Mouse (Mus musculus) forebrain, embryonic 15.5 days (tissue): ENCODE data around the gene Ahsa1. TPM values are rescaled to one million over a fixed set of nuclear protein-coding genes. Genes with fewer than 3 reads are reported as not detected.

Source experiments
- ATAC-seq: fragments of 200-750 bp; cut with Nextera tagmentation; replicated peaks from 2 replicates; pipeline ENCODE4 v1.8.0; 2017; ENCODE audit warnings: mild to moderate bottlenecking, moderate TSS enrichment, moderate library complexity
- H3K27ac ChIP-seq: fragments of 300-500 bp; sonication (generic); replicated peaks from 2 replicates; pipeline ENCODE4 v1.5.1; 2015; ENCODE audit warnings: mild to moderate bottlenecking, inconsistent platforms
- H3K27me3 ChIP-seq: fragments of 300-500 bp; sonication (generic); 2 replicates; pipeline ENCODE4 v1.6.1; 2015; ENCODE audit warnings: inconsistent platforms
- H3K36me3 ChIP-seq: fragments of 300-500 bp; sonication (generic); 2 replicates; pipeline ENCODE4 v1.6.1; 2015; ENCODE audit warnings: mild to moderate bottlenecking, inconsistent platforms
- H3K4me1 ChIP-seq: fragments of 300-500 bp; sonication (generic); 2 replicates; pipeline ENCODE4 v1.6.1; 2015; ENCODE audit warnings: inconsistent platforms
- H3K4me2 ChIP-seq: fragments of 300-500 bp; sonication (generic); replicated peaks from 2 replicates; pipeline ENCODE4 v1.6.1; 2015; ENCODE audit warnings: mild to moderate bottlenecking, inconsistent platforms
- H3K4me3 ChIP-seq: fragments of 300-500 bp; sonication (generic); 2 replicates; pipeline ENCODE4 v1.5.1; 2015; ENCODE audit warnings: mild to moderate bottlenecking, inconsistent platforms
- H3K9ac ChIP-seq: fragments of 300-500 bp; sonication (generic); replicated peaks from 2 replicates; pipeline ENCODE4 v1.6.1; 2015; ENCODE audit warnings: mild to moderate bottlenecking, inconsistent platforms
- H3K9me3 ChIP-seq: fragments of 300-500 bp; sonication (generic); 2 replicates; pipeline ENCODE4 v1.6.1; 2016; ENCODE audit warnings: inconsistent platforms
- WGBS: fragments of 180-500 bp; shearing (Covaris S2); methylation state at CpG from one replicate; pipeline ENCODE4 v1.1.7; 2015; ENCODE audit warnings: mixed read lengths; 5-methylcytosine and 5-hydroxymethylcytosine counted together
- polyA plus RNA-seq: library from polyadenylated mRNA; unstranded; fragments of >200 nt; fragmentation: Nextera tagmentation; extraction: Ambion mirVana; gene quantifications from 2 replicates; pipeline ENCODE4 v1.2.1, GENCODE M21; 2015

Gene Ahsa1
- 216 and 226 TPM in 2 replicates for polyA plus RNA-seq

GRCm38 (mm10) chr12:87266108-87266826 lies at the start of gene Ahsa1, which contains the start of gene Vipas39:
Gene Ahsa1, plus strand, starts transcription at chr12:87266479.
Gene Vipas39, minus strand, starts transcription at chr12:87266256.
- H3K27me3 ChIP-seq: no peaks in the 10 kb centered on the region
- H3K9me3 ChIP-seq: no peaks in the 10 kb centered on the region
- H3K9ac ChIP-seq: peak within 1 kb of the TSS; percentile 92
- peak; percentile 98 for ATAC-seq
- peak within 1 kb of the TSS; percentile 78 for H3K4me3 ChIP-seq
- peak within 1 kb of the TSS; percentile 93 for H3K27ac ChIP-seq
- H3K4me1 ChIP-seq: peaks cover 31% of the 10 kb centered on the region
- peak within 1 kb of the TSS; percentile 96 for H3K4me2 ChIP-seq
- peaks cover 41% of the 10 kb centered on the region for H3K36me3 ChIP-seq
- WGBS: under 1% methylated on average over 31 of the region's 31 CpGs

- H3K9me3 ChIP-seq: no peaks in the 10 kb centered on the region
- no peak for ATAC-seq
- H3K4me3 ChIP-seq: no peak overlapping the region
- H3K4me2 ChIP-seq: no peak overlapping the region
- no peak overlapping the region for H3K9ac ChIP-seq
- no peaks in the 10 kb centered on the region for H3K27me3 ChIP-seq
- H3K36me3 ChIP-seq: no peaks in the 10 kb centered on the region
- no peak overlapping the region for H3K27ac ChIP-seq
- no peaks in the 10 kb centered on the region for H3K4me1 ChIP-seq
Observed at GRCm38 (mm10) chr12:87217596-87217995, 48.7 kb upstream of the Ahsa1 start.

GRCm38 (mm10) chr12:87219362-87219761 lies 46.9 kb upstream of the Ahsa1 start:
- ATAC-seq: no peak
- Histone ChIP-seq H3K9me3 (no peaks in the 10 kb centered on the region), H3K27ac (no peak overlapping the region), H3K4me3 (no peak overlapping the region), H3K9ac (no peak overlapping the region), H3K4me1 (no peaks in the 10 kb centered on the region), H3K27me3 (no peaks in the 10 kb centered on the region), H3K36me3 (no peaks in the 10 kb centered on the region), H3K4me2 (no peak overlapping the region)
- 62% methylated on average over 7 of the region's 7 CpGs for WGBS

- H3K4me1 ChIP-seq: no peaks in the 10 kb centered on the region
- no peak overlapping the region for H3K9ac ChIP-seq
- no peak for ATAC-seq
- H3K9me3 ChIP-seq: no peaks in the 10 kb centered on the region
- no peak overlapping the region for H3K27ac ChIP-seq
- no peaks in the 10 kb centered on the region for H3K27me3 ChIP-seq
- no peak overlapping the region for H3K4me2 ChIP-seq
- no peak overlapping the region for H3K4me3 ChIP-seq
- H3K36me3 ChIP-seq: no peaks in the 10 kb centered on the region
- 74% methylated on average over 10 of the region's 10 CpGs for WGBS
Observed at GRCm38 (mm10) chr12:87224950-87225349, 41.3 kb upstream of the Ahsa1 start.

GRCm38 (mm10) chr12:87226801-87227200 lies 39.5 kb upstream of the Ahsa1 start:
- no peaks in the 10 kb centered on the region for H3K27me3 ChIP-seq
- no peak for ATAC-seq
- H3K36me3 ChIP-seq: no peaks in the 10 kb centered on the region
- no peaks in the 10 kb centered on the region for H3K4me1 ChIP-seq
- 84% methylated on average over 7 of the region's 7 CpGs for WGBS
- no peak overlapping the region for H3K4me2 ChIP-seq
- no peaks in the 10 kb centered on the region for H3K9me3 ChIP-seq
- no peak overlapping the region for H3K4me3 ChIP-seq
- no peak overlapping the region for H3K9ac ChIP-seq
- H3K27ac ChIP-seq: no peak overlapping the region

- Histone ChIP-seq H3K9ac (no peak overlapping the region), H3K36me3 (no peaks in the 10 kb centered on the region), H3K9me3 (no peaks in the 10 kb centered on the region), H3K27ac (no peak overlapping the region), H3K4me3 (no peak overlapping the region), H3K4me2 (no peak overlapping the region), H3K27me3 (no peaks in the 10 kb centered on the region), H3K4me1 (no peaks in the 10 kb centered on the region)
- no peak for ATAC-seq
- WGBS: 92% methylated on average over 2 of the region's 2 CpGs
Observed at GRCm38 (mm10) chr12:87229633-87230032, 36.6 kb upstream of the Ahsa1 start.

- H3K27me3 ChIP-seq: no peaks in the 10 kb centered on the region
- H3K9me3 ChIP-seq: no peaks in the 10 kb centered on the region
- no peaks in the 10 kb centered on the region for H3K4me1 ChIP-seq
- H3K4me3 ChIP-seq: no peak overlapping the region
- no peak for ATAC-seq
- H3K9ac ChIP-seq: no peak overlapping the region
- H3K4me2 ChIP-seq: no peak overlapping the region
- no peak overlapping the region for H3K27ac ChIP-seq
- no peaks in the 10 kb centered on the region for H3K36me3 ChIP-seq
Observed at GRCm38 (mm10) chr12:87230379-87230895, 35.8 kb upstream of the Ahsa1 start.

- Histone ChIP-seq H3K27ac (no peak overlapping the region), H3K4me2 (no peak overlapping the region), H3K9ac (no peak overlapping the region), H3K9me3 (no peaks in the 10 kb centered on the region), H3K4me1 (no peaks in the 10 kb centered on the region), H3K36me3 (peaks cover 42% of the 10 kb centered on the region), H3K27me3 (no peaks in the 10 kb centered on the region), H3K4me3 (no peak overlapping the region)
- no peak for ATAC-seq
- WGBS: 91% methylated on average over 5 of the region's 5 CpGs
Observed at GRCm38 (mm10) chr12:87236882-87237483, 29.3 kb upstream of the Ahsa1 start.

GRCm38 (mm10) chr12:87238632-87239031 lies 27.6 kb upstream of the Ahsa1 start, which contains the start of gene Noxred1:
Gene Noxred1, minus strand, starts transcription at chr12:87238732.
- Histone ChIP-seq H3K4me3 (no peak within 1 kb of the TSS), H3K27ac (no peak within 1 kb of the TSS), H3K36me3 (peaks cover 54% of the 10 kb centered on the region), H3K9me3 (no peaks in the 10 kb centered on the region), H3K9ac (no peak within 1 kb of the TSS), H3K27me3 (no peaks in the 10 kb centered on the region), H3K4me1 (no peaks in the 10 kb centered on the region), H3K4me2 (no peak within 1 kb of the TSS)
- WGBS: 82% methylated on average over 1 of the region's 1 CpGs
- no peak for ATAC-seq

- Histone ChIP-seq H3K4me2 (no peak overlapping the region), H3K4me1 (no peaks in the 10 kb centered on the region), H3K9me3 (no peaks in the 10 kb centered on the region), H3K27ac (no peak overlapping the region), H3K4me3 (no peak overlapping the region), H3K36me3 (peaks cover 88% of the 10 kb centered on the region), H3K27me3 (no peaks in the 10 kb centered on the region), H3K9ac (no peak overlapping the region)
- ATAC-seq: no peak
- WGBS: 90% methylated on average over 6 of the region's 6 CpGs
Observed at GRCm38 (mm10) chr12:87250161-87250560, 16.1 kb upstream of the Ahsa1 start.

- Histone ChIP-seq H3K9ac (no peak overlapping the region), H3K4me2 (no peak overlapping the region), H3K4me3 (no peak overlapping the region), H3K27ac (no peak overlapping the region), H3K36me3 (peaks cover 94% of the 10 kb centered on the region), H3K27me3 (no peaks in the 10 kb centered on the region), H3K4me1 (no peaks in the 10 kb centered on the region), H3K9me3 (no peaks in the 10 kb centered on the region)
- ATAC-seq: no peak
- WGBS: 91% methylated on average over 6 of the region's 6 CpGs
Observed at GRCm38 (mm10) chr12:87253878-87254277, 12.4 kb upstream of the Ahsa1 start.

GRCm38 (mm10) chr12:87256629-87257028 lies 9.7 kb upstream of the Ahsa1 start:
- Histone ChIP-seq H3K9ac (no peak overlapping the region), H3K4me2 (no peak overlapping the region), H3K9me3 (no peaks in the 10 kb centered on the region), H3K27ac (no peak overlapping the region), H3K4me1 (no peaks in the 10 kb centered on the region), H3K36me3 (peaks cover 88% of the 10 kb centered on the region), H3K4me3 (no peak overlapping the region), H3K27me3 (no peaks in the 10 kb centered on the region)
- 95% methylated on average over 5 of the region's 5 CpGs for WGBS
- no peak for ATAC-seq
